Mouse (Mus musculus): ENCODE results near the gene C5ar2. TPM values are rescaled to one million over a fixed set of nuclear protein-coding genes. Genes with fewer than 3 reads are reported as not detected.

The C5ar2 gene
- polyA plus RNA-seq, 1 experiment from 2014 or later: 0.36 TPM

GRCm38 (mm10) chr7:16208781-16209665 is 34.9 kb downstream of the C5ar2 start:
- no peak overlapping the region for H3K4me3 ChIP-seq
- ATAC-seq (ENCODE audit: borderline replicate concordance, extremely low read depth, low FRiP score, low TSS enrichment): peak; percentile 49; the same call in 1 of the 2 replicates
- H3K36me3 ChIP-seq: peaks cover 22% of the 10 kb centered on the region; the same call in 1 of the 2 replicates
- H3K4me2 ChIP-seq: no peak overlapping the region
- 49% methylated on average over 21 of the region's 21 CpGs for WGBS
- no peaks in the 10 kb centered on the region for H3K27me3 ChIP-seq
- H3K9me3 ChIP-seq: no peaks in the 10 kb centered on the region
- H3K4me1 ChIP-seq: 0 out of 2 replicates have a peak, but pooled peaks cover 2% of the 10 kb centered on the region
- H3K27ac ChIP-seq: peak overlapping the region; percentile 39
- no peak overlapping the region for H3K9ac ChIP-seq

- WGBS: 81% methylated on average over 10 of the region's 10 CpGs
Measured at GRCm38 (mm10) chr7:16207496-16207895, 36.5 kb downstream of the C5ar2 start.

GRCm38 (mm10) chr7:16207076-16207475 is 36.9 kb downstream of the C5ar2 start:
- ATAC-seq (ENCODE audit: borderline replicate concordance, extremely low read depth, low FRiP score, low TSS enrichment): no peak
- H3K27ac ChIP-seq: no peak overlapping the region
- H3K4me2 ChIP-seq: no peak overlapping the region
- H3K27me3 ChIP-seq: no peaks in the 10 kb centered on the region
- 77% methylated on average over 7 of the region's 7 CpGs for WGBS
- 0 out of 2 replicates have a peak, but pooled peaks cover 2% of the 10 kb centered on the region for H3K4me1 ChIP-seq
- H3K9ac ChIP-seq: no peak overlapping the region
- H3K9me3 ChIP-seq: no peaks in the 10 kb centered on the region
- peaks cover 21% of the 10 kb centered on the region; the same call in 1 of the 2 replicates for H3K36me3 ChIP-seq
- H3K4me3 ChIP-seq: no peak overlapping the region

More at GRCm38 (mm10) chr7:16207496-16207895, 36.5 kb downstream of the C5ar2 start:
- Histone ChIP-seq H3K27me3 (no peaks in the 10 kb centered on the region), H3K4me1 (0 out of 2 replicates have a peak, but pooled peaks cover 2% of the 10 kb centered on the region), H3K27ac (no peak overlapping the region), H3K4me2 (no peak overlapping the region), H3K36me3 (peaks cover 18% of the 10 kb centered on the region; the same call in 1 of the 2 replicates), H3K9me3 (no peaks in the 10 kb centered on the region), H3K9ac (no peak overlapping the region), H3K4me3 (no peak overlapping the region)
- ATAC-seq (ENCODE audit: borderline replicate concordance, extremely low read depth, low FRiP score, low TSS enrichment): no peak

- H3K4me1 ChIP-seq: 0 out of 2 replicates have a peak, but pooled peaks cover 2% of the 10 kb centered on the region
- H3K36me3 ChIP-seq: peaks cover 19% of the 10 kb centered on the region; the same call in 1 of the 2 replicates
- no peaks in the 10 kb centered on the region for H3K27me3 ChIP-seq
- H3K9me3 ChIP-seq: no peaks in the 10 kb centered on the region
- ATAC-seq (ENCODE audit: borderline replicate concordance, extremely low read depth, low FRiP score, low TSS enrichment): no peak
- H3K4me3 ChIP-seq: no peak overlapping the region
- no peak overlapping the region for H3K4me2 ChIP-seq
- WGBS: 81% methylated on average over 9 of the region's 9 CpGs
- no peak overlapping the region for H3K9ac ChIP-seq
- H3K27ac ChIP-seq: no peak overlapping the region
Measured at GRCm38 (mm10) chr7:16204791-16205190, 39.2 kb downstream of the C5ar2 start.

GRCm38 (mm10) chr7:16203505-16203903 is 40.5 kb downstream of the C5ar2 start:
- H3K4me3 ChIP-seq: no peak overlapping the region
- WGBS: 84% methylated on average over 13 of the region's 13 CpGs
- H3K36me3 ChIP-seq: peaks cover 29% of the 10 kb centered on the region
- H3K9ac ChIP-seq: no peak overlapping the region
- no peaks in the 10 kb centered on the region for H3K27me3 ChIP-seq
- no peak for ATAC-seq (ENCODE audit: borderline replicate concordance, extremely low read depth, low FRiP score, low TSS enrichment)
- no peak overlapping the region for H3K27ac ChIP-seq
- H3K9me3 ChIP-seq: no peaks in the 10 kb centered on the region
- no peak overlapping the region for H3K4me2 ChIP-seq
- no peaks in the 10 kb centered on the region for H3K4me1 ChIP-seq

- H3K27ac ChIP-seq: no peak overlapping the region
- peaks cover 35% of the 10 kb centered on the region for H3K36me3 ChIP-seq
- H3K4me3 ChIP-seq: no peak overlapping the region
- no peak overlapping the region for H3K9ac ChIP-seq
- H3K27me3 ChIP-seq: no peaks in the 10 kb centered on the region
- no peaks in the 10 kb centered on the region for H3K9me3 ChIP-seq
- no peak overlapping the region for H3K4me2 ChIP-seq
- WGBS: 71% methylated on average over 15 of the region's 15 CpGs
- no peaks in the 10 kb centered on the region for H3K4me1 ChIP-seq
- no peak for ATAC-seq (ENCODE audit: borderline replicate concordance, extremely low read depth, low FRiP score, low TSS enrichment)
Measured at GRCm38 (mm10) chr7:16202756-16203504, 41.0 kb downstream of the C5ar2 start.

- H3K9ac ChIP-seq: no peak overlapping the region
- no peaks in the 10 kb centered on the region for H3K9me3 ChIP-seq
- H3K36me3 ChIP-seq: peaks cover 41% of the 10 kb centered on the region
Measured at GRCm38 (mm10) chr7:16201136-16201535, 42.8 kb downstream of the C5ar2 start.

GRCm38 (mm10) chr7:16198540-16198939 is 45.4 kb downstream of the C5ar2 start:
- H3K4me3 ChIP-seq: no peak overlapping the region
- no peaks in the 10 kb centered on the region for H3K27me3 ChIP-seq
- H3K4me1 ChIP-seq: no peaks in the 10 kb centered on the region
- no peak overlapping the region for H3K27ac ChIP-seq
- H3K9ac ChIP-seq: no peak overlapping the region
- H3K4me2 ChIP-seq: no peak overlapping the region
- no peak for ATAC-seq (ENCODE audit: borderline replicate concordance, extremely low read depth, low FRiP score, low TSS enrichment)
- peaks cover 38% of the 10 kb centered on the region for H3K36me3 ChIP-seq
- WGBS: 76% methylated on average over 11 of the region's 11 CpGs
- no peaks in the 10 kb centered on the region for H3K9me3 ChIP-seq

More at GRCm38 (mm10) chr7:16201136-16201535, 42.8 kb downstream of the C5ar2 start:
- Histone ChIP-seq H3K4me2 (no peak overlapping the region), H3K4me3 (no peak overlapping the region), H3K4me1 (no peaks in the 10 kb centered on the region), H3K27me3 (no peaks in the 10 kb centered on the region), H3K27ac (no peak overlapping the region)
- 71% methylated on average over 6 of the region's 6 CpGs for WGBS
- no peak for ATAC-seq (ENCODE audit: borderline replicate concordance, extremely low read depth, low FRiP score, low TSS enrichment)

GRCm38 (mm10) chr7:16197166-16197565 is 46.8 kb downstream of the C5ar2 start:
- 0 out of 2 replicates have a peak, but pooled peaks have one; percentile 12 for ATAC-seq (ENCODE audit: borderline replicate concordance, extremely low read depth, low FRiP score, low TSS enrichment)
- Histone ChIP-seq H3K27me3 (no peaks in the 10 kb centered on the region), H3K9ac (no peak overlapping the region), H3K4me2 (no peak overlapping the region), H3K9me3 (no peaks in the 10 kb centered on the region), H3K36me3 (peaks cover 32% of the 10 kb centered on the region), H3K4me3 (no peak overlapping the region), H3K4me1 (no peaks in the 10 kb centered on the region), H3K27ac (no peak overlapping the region)
- 59% methylated on average over 5 of the region's 5 CpGs for WGBS

GRCm38 (mm10) chr7:16196616-16197015 is 47.3 kb downstream of the C5ar2 start:
- Histone ChIP-seq H3K9me3 (no peaks in the 10 kb centered on the region), H3K36me3 (peaks cover 27% of the 10 kb centered on the region), H3K27ac (no peak overlapping the region), H3K4me1 (no peaks in the 10 kb centered on the region), H3K4me3 (no peak overlapping the region), H3K4me2 (no peak overlapping the region), H3K27me3 (no peaks in the 10 kb centered on the region), H3K9ac (no peak overlapping the region)
- no peak; the same call in 1 of the 2 replicates for ATAC-seq (ENCODE audit: borderline replicate concordance, extremely low read depth, low FRiP score, low TSS enrichment)
- 52% methylated on average over 6 of the region's 6 CpGs for WGBS

GRCm38 (mm10) chr7:16193702-16194101 is 50.3 kb downstream of the C5ar2 start:
- Histone ChIP-seq H3K27ac (no peak overlapping the region), H3K27me3 (no peaks in the 10 kb centered on the region), H3K4me3 (no peak overlapping the region), H3K9ac (no peak overlapping the region), H3K4me2 (no peak overlapping the region), H3K4me1 (no peaks in the 10 kb centered on the region), H3K36me3 (peaks cover 13% of the 10 kb centered on the region; the same call in 1 of the 2 replicates), H3K9me3 (no peaks in the 10 kb centered on the region)
- WGBS: 58% methylated on average over 3 of the region's 3 CpGs
- no peak for ATAC-seq (ENCODE audit: borderline replicate concordance, extremely low read depth, low FRiP score, low TSS enrichment)

All from lung, embryonic 15.5 days (tissue).